Mouse (Mus musculus): Measurements from ENCODE around the gene Ppig.
"Not testable (repeated sequence)": the region's sequence is repeated elsewhere in the genome, so short reads cannot be mapped to it uniquely, and the experiment has no call there.

Ppig gene

GRCm38 (mm10) chr2:69722273-69722649 lies at the start of gene Ppig:
Gene Ppig (plus strand): TSS chr2:69722545.
- DNase-seq (ENCODE audit: low spot score): no peak

- DNase-seq (ENCODE audit: low spot score): no peak
Measured at GRCm38 (mm10) chr2:69673723-69674122, 48.6 kb upstream of the Ppig start.

- DNase-seq (ENCODE audit: low spot score): no peak
Measured at GRCm38 (mm10) chr2:69675266-69675665, 47.1 kb upstream of the Ppig start.

GRCm38 (mm10) chr2:69676713-69677112 lies 45.6 kb upstream of the Ppig start:
- no peak for DNase-seq (ENCODE audit: low spot score)

- not testable (repeated sequence) for DNase-seq (ENCODE audit: low spot score)
Measured at GRCm38 (mm10) chr2:69677215-69677614, 45.1 kb upstream of the Ppig start.

GRCm38 (mm10) chr2:69679990-69680389 lies 42.4 kb upstream of the Ppig start:
- DNase-seq (ENCODE audit: low spot score): no peak

- DNase-seq (ENCODE audit: low spot score): no peak
Measured at GRCm38 (mm10) chr2:69681931-69682330, 40.4 kb upstream of the Ppig start.

GRCm38 (mm10) chr2:69683036-69683805 lies 39.1 kb upstream of the Ppig start:
- no peak for DNase-seq (ENCODE audit: low spot score)

- DNase-seq (ENCODE audit: low spot score): no peak
Measured at GRCm38 (mm10) chr2:69684488-69684887, 37.9 kb upstream of the Ppig start.

GRCm38 (mm10) chr2:69690214-69690613 lies 32.1 kb upstream of the Ppig start:
- no peak for DNase-seq (ENCODE audit: low spot score)

- no peak for DNase-seq (ENCODE audit: low spot score)
Measured at GRCm38 (mm10) chr2:69690843-69691242, 31.5 kb upstream of the Ppig start.

GRCm38 (mm10) chr2:69693501-69693900 lies 28.8 kb upstream of the Ppig start:
- DNase-seq (ENCODE audit: low spot score): no peak

GRCm38 (mm10) chr2:69700446-69700845 lies 21.9 kb upstream of the Ppig start:
- DNase-seq (ENCODE audit: low spot score): no peak

- DNase-seq (ENCODE audit: low spot score): no peak
Measured at GRCm38 (mm10) chr2:69712171-69712570, 10.2 kb upstream of the Ppig start.

- DNase-seq (ENCODE audit: low spot score): peak; percentile 80
Measured at GRCm38 (mm10) chr2:69712981-69713625, 9.2 kb upstream of the Ppig start, which contains the start of gene Fastkd1. Gene Fastkd1 (minus strand): TSS chr2:69713516.

- no peak for DNase-seq (ENCODE audit: low spot score)
Measured at GRCm38 (mm10) chr2:69713626-69714014, 8.7 kb upstream of the Ppig start.

- no peak for DNase-seq (ENCODE audit: low spot score)
Measured at GRCm38 (mm10) chr2:69714126-69714525, 8.2 kb upstream of the Ppig start.

GRCm38 (mm10) chr2:69716483-69716882 lies 5.9 kb upstream of the Ppig start:
- DNase-seq (ENCODE audit: low spot score): no peak

- no peak for DNase-seq (ENCODE audit: low spot score)
Measured at GRCm38 (mm10) chr2:69719121-69719520, 3.2 kb upstream of the Ppig start.

- peak; percentile 82 for DNase-seq (ENCODE audit: low spot score)
Measured at GRCm38 (mm10) chr2:69722650-69723518, 539 bp downstream of the Ppig start.

GRCm38 (mm10) chr2:69723519-69723825 lies 1.1 kb downstream of the Ppig start:
- DNase-seq (ENCODE audit: low spot score): no peak

- DNase-seq (ENCODE audit: low spot score): no peak
Measured at GRCm38 (mm10) chr2:69745091-69745490, 22.7 kb downstream of the Ppig start.

- DNase-seq (ENCODE audit: low spot score): no peak
Measured at GRCm38 (mm10) chr2:69760980-69761379, 38.6 kb downstream of the Ppig start.

Data from ovary, adult 18-20 months (tissue).